Mouse (Mus musculus): Measurements from ENCODE around the gene Acox1.

DNA sequence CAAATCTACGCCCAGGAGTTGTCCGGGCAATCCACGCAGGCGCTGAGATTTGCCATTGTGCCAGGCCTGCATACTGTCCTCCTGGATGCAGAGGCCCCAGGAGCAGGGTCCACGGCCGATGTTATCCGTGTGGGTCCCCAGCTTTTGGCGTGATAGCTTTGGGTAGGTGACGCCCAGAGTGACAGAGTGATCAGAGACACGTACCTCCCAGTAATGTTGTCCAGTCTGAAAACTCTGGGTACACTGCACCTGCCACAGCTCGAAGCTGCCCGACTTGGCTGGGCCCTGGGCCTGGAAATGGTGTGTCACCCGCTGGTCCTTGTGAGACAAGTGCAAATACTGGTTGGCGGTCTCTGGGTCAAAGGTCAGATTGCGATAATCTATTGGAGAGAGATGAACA lies 72.6 kb downstream of the Acox1 start:
- TF ChIP-seq CTCF (IDR thresholded peaks at IDR 0.05; ENCODE audit: low read depth) (no peak), EP300 (IDR thresholded peaks at IDR 0.05; ENCODE audit: low read depth) (no peak)

Measured in liver, postnatal 0 days (tissue).